Mouse (Mus musculus) spleen, adult 2 months (tissue): ENCODE results near the gene Tenm3.

Source experiments
- CTCF ChIP-seq: fragments of 200-500 bp; IDR thresholded peaks from 2 replicates; pipeline ENCODE4 v1.5.1; 2011; ENCODE audit warnings: mild to moderate bottlenecking, inconsistent platforms; ENCODE audit not compliant: insufficient read depth, insufficient read length, insufficient replicate concordance; ENCODE audit errors: extremely low read depth
- POLR2A ChIP-seq: fragments of 200-500 bp; IDR thresholded peaks from 2 replicates; pipeline ENCODE4 v1.6.1; 2011; ENCODE audit warnings: low read depth, low read length, inconsistent platforms

GRCm38 (mm10) chr8:48638129-48638528, 205.6 kb downstream of the Tenm3 start:
- no peak for TF ChIP-seq CTCF
- no peak for TF ChIP-seq POLR2A
